Mouse (Mus musculus) myocyte (in vitro differentiated cells): ENCODE data around the gene Gm17535. TPM values are rescaled to one million over a fixed set of nuclear protein-coding genes. Genes with fewer than 3 reads are reported as not detected.
"Not testable (repeated sequence)": the region's sequence is repeated elsewhere in the genome, so short reads cannot be mapped to it uniquely, and the experiment has no call there.

ENCODE experiments used
- H3K27me3 ChIP-seq: one replicate; pipeline ENCODE4 v1.6.1; 2011; ENCODE audit not compliant: control insufficient read depth, insufficient read depth, insufficient read length
- H3K36me3 ChIP-seq: one replicate; pipeline ENCODE4 v1.6.1; 2011; ENCODE audit not compliant: control insufficient read depth, insufficient read depth
- H3K4me2 ChIP-seq: one replicate; pipeline ENCODE4 v1.6.1; 2011; ENCODE audit warnings: low read depth, control low read depth
- H3K4me3 ChIP-seq: one replicate; pipeline ENCODE4 v1.5.1; 2011; ENCODE audit warnings: mild to moderate bottlenecking, control low read depth, moderate library complexity
- H3K79me2 ChIP-seq: one replicate; pipeline ENCODE4 v1.6.1; 2011; ENCODE audit not compliant: control insufficient read depth, insufficient read depth
- H3ac ChIP-seq: one replicate; pipeline ENCODE4 v1.6.1; 2011; ENCODE audit not compliant: control insufficient read depth, insufficient read length
- polyA plus RNA-seq: library from polyadenylated mRNA; unstranded; fragments of >200 nt; fragmentation: generic; extraction: Trizol; gene quantifications from one replicate; pipeline ENCODE4 v1.2.1, GENCODE M21; 2012; ENCODE audit warnings: missing spikeins

The Gm17535 gene
- polyA plus RNA-seq, 1 experiment, result not detected

DNA sequence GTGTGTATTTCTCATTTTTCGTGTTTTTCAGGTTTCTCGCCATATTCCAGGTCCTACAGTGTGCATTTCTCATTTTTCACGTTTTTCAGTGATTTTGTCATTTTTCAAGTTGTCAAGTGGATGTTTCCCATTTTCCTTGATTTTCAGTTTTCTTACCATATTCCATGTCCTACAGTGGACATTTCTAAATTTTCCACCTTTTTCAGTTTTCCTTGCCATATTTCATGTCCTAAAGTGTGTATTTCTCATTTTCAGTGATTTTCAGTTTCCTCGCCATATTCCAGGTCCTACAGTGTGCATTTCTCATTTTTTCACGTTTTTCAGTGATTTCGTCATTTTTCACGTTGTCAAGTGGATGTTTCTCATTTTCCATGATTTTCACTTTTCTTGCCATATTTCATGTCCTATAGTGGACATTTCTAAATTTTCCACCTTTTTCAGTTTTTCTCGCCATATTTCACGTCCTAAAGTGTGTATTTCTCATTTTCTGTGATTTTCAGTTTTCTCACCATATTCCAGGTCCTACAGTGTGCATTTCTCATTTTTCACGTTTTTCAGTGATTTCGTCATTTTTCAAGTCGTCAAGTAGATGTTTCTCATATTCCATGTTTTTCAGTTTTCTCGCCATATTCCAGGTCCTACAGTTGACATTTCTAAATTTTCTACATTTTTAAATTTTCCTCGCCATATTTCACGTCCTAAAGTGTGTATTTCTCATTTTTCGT is 5.0 kb upstream of the Gm17535 start:
- not testable (repeated sequence) for H3K4me3 ChIP-seq, H3K4me2 ChIP-seq, H3K79me2 ChIP-seq, H3K36me3 ChIP-seq, H3K27me3 ChIP-seq, H3ac ChIP-seq

DNA sequence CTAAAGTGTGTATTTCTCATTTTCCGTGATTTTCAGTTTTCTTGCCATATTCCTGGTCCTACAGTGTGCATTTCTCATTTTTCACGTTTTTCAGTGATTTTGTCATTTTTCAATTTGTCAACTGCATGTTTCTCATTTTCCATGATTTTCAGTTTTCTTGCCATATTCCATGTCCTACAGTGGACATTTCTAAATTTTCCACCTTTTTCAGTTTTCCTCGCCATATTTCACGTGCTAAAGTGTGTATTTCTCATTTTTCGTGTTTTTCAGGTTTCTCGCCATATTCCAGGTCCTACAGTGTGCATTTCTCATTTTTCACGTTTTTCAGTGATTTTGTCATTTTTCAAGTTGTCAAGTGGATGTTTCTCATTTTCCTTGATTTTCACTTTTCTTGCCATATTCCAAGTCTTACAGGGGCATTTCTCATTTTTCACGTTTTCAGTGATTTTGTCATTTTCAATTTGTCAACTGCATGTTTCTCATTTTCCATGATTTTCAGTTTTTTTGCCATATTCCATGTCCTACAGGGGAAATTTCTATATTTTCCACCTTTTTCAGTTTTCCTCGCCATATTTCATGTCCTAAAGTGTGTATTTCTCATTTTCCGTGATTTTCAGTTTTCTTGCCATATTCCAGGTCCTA is 3.6 kb upstream of the Gm17535 start:
- H3K4me2 ChIP-seq, H3K4me3 ChIP-seq, H3K27me3 ChIP-seq, H3K79me2 ChIP-seq, H3ac ChIP-seq, H3K36me3 ChIP-seq: not testable (repeated sequence)

DNA sequence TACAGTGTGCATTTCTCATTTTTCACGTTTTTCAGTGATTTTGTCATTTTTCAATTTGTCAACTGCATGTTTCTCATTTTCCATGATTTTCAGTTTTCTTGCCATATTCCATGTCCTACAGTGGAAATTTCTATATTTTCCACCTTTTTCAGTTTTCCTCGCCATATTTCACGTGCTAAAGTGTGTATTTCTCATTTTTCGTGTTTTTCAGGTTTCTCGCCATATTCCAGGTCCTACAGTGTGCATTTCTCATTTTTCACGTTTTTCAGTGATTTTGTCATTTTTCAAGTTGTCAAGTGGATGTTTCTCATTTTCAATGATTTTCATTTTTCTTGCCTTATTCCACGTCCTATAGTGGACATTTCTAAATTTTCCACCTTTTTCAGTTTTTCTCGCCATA is 2.2 kb downstream of the Gm17535 start, which contains the start of gene Gm10715:
Gene Gm10715, plus strand, starts transcription at position 301 of the 400 bp plus-strand sequence.
- not testable (repeated sequence) for H3K4me3 ChIP-seq, H3K36me3 ChIP-seq, H3ac ChIP-seq, H3K4me2 ChIP-seq, H3K79me2 ChIP-seq, H3K27me3 ChIP-seq

DNA sequence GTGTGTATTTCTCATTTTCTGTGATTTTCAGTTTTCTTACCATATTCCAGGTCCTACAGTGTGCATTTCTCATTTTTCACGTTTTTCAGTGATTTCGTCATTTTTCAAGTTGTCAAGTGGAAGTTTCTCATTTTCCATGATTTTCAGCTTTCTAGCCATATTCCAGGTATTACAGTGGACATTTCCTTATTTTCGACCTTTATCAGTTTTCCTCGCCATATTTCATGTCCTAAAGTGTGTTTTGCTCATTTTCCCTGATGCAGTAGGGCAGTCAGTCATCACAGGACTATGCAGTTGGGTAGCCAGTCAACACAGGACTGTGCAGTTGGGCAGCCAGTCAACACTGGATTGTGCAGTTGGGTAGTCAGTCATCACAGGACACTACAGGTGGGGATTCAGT is 3.8 kb downstream of the Gm17535 start:
- not testable (repeated sequence) for H3K27me3 ChIP-seq, H3K4me3 ChIP-seq, H3K4me2 ChIP-seq, H3ac ChIP-seq, H3K36me3 ChIP-seq, H3K79me2 ChIP-seq

Other genes with a start within 250 kb of the Gm17535 start
- not detected for gene Gm10722, start 33.7 kb upstream of the Gm17535 start, polyA plus RNA-seq
- not detected for gene Gm11168, start 31.3 kb upstream of the Gm17535 start, polyA plus RNA-seq
- not detected for gene Gm10721, start 21.5 kb upstream of the Gm17535 start, polyA plus RNA-seq
- not detected for gene Gm10720, start 18.9 kb upstream of the Gm17535 start, polyA plus RNA-seq
- not detected for gene Gm10719, start 17.2 kb upstream of the Gm17535 start, polyA plus RNA-seq
- not detected for gene Gm10718, start 11.1 kb upstream of the Gm17535 start, polyA plus RNA-seq
- not detected for gene Gm10717, start 9.2 kb upstream of the Gm17535 start, polyA plus RNA-seq
- not detected for gene Gm10715, start 2.3 kb downstream of the Gm17535 start, polyA plus RNA-seq